Mouse (Mus musculus) kidney, embryonic 15.5 days (tissue): ENCODE results near the gene Dis3l2. TPM values are rescaled to one million over a fixed set of nuclear protein-coding genes. Genes with fewer than 3 reads are reported as not detected.

ENCODE experiments used
- ATAC-seq: fragments of 200-750 bp; cut with Nextera tagmentation; replicated peaks from 2 replicates; pipeline ENCODE4 v1.8.0; 2017; ENCODE audit warnings: moderate TSS enrichment; ENCODE audit not compliant: low FRiP score
- H3K27ac ChIP-seq: fragments of 300-500 bp; sonication (generic); 2 replicates; pipeline ENCODE4 v1.5.1; 2015; ENCODE audit warnings: mild to moderate bottlenecking, inconsistent platforms
- H3K27me3 ChIP-seq: fragments of 300-500 bp; sonication (generic); 2 replicates; pipeline ENCODE4 v1.6.1; 2015; ENCODE audit warnings: inconsistent platforms
- H3K36me3 ChIP-seq: fragments of 300-500 bp; sonication (generic); 2 replicates; pipeline ENCODE4 v1.6.1; 2015; ENCODE audit warnings: inconsistent platforms
- H3K4me1 ChIP-seq: fragments of 300-500 bp; sonication (generic); 2 replicates; pipeline ENCODE4 v1.6.1; 2015; ENCODE audit warnings: inconsistent platforms
- H3K4me2 ChIP-seq: fragments of 300-500 bp; sonication (generic); 2 replicates; pipeline ENCODE4 v1.6.1; 2015; ENCODE audit warnings: moderate library complexity, mild to moderate bottlenecking, inconsistent platforms
- H3K4me3 ChIP-seq: fragments of 300-500 bp; sonication (generic); replicated peaks from 2 replicates; pipeline ENCODE4 v1.5.1; 2015; ENCODE audit warnings: mild to moderate bottlenecking, inconsistent platforms
- H3K9ac ChIP-seq: fragments of 300-500 bp; sonication (generic); 2 replicates; pipeline ENCODE4 v1.6.1; 2015; ENCODE audit warnings: mild to moderate bottlenecking, inconsistent platforms
- H3K9me3 ChIP-seq: fragments of 300-500 bp; sonication (generic); replicated peaks from 2 replicates; pipeline ENCODE4 v1.6.1; 2016; ENCODE audit warnings: inconsistent platforms
- WGBS: fragments of 180-500 bp; shearing (Covaris S2); methylation state at CpG from one replicate; pipeline ENCODE4 v1.1.7; 2015; ENCODE audit warnings: mixed read lengths; 5-methylcytosine and 5-hydroxymethylcytosine counted together
- polyA plus RNA-seq: library from polyadenylated mRNA; unstranded; fragments of >200 nt; fragmentation: Nextera tagmentation; extraction: Ambion mirVana; gene quantifications from 2 replicates; pipeline ENCODE4 v1.2.1, GENCODE M21; 2015

Dis3l2 gene
- polyA plus RNA-seq, 1 experiment from 2014 or later: 30.5 TPM

DNA sequence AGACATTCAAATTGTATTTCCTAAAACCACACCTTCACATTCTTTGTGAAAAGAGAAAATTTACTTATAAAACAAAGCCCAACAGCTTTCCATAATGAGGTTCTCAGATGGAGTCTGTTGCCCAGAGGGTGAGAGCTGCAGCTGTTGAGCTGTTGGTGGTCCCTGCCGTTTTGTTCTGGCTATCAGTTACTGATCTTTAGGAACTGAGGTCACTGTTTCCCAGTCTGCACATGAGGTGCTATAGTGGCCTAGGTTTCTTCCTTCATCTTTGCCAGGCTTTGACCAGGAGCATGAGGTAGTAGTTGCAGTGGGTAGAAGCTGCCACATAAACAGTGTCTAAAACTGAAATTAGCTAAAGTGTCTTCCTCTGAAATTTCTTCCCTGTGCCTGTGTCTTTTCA lies 155.8 kb downstream of the Dis3l2 start:
- Histone ChIP-seq H3K36me3 (peaks cover 11% of the 10 kb centered on the region; the same call in 1 of the 2 replicates), H3K4me3 (no peak overlapping the region), H3K9ac (no peak overlapping the region), H3K9me3 (no peaks in the 10 kb centered on the region), H3K27me3 (no peaks in the 10 kb centered on the region), H3K4me2 (no peak overlapping the region), H3K27ac (peak overlapping the region; percentile 30; the same call in 1 of the 2 replicates), H3K4me1 (no peaks in the 10 kb centered on the region)
- ATAC-seq: no peak
- WGBS: 25% methylated on average over 1 of the region's 1 CpGs

DNA sequence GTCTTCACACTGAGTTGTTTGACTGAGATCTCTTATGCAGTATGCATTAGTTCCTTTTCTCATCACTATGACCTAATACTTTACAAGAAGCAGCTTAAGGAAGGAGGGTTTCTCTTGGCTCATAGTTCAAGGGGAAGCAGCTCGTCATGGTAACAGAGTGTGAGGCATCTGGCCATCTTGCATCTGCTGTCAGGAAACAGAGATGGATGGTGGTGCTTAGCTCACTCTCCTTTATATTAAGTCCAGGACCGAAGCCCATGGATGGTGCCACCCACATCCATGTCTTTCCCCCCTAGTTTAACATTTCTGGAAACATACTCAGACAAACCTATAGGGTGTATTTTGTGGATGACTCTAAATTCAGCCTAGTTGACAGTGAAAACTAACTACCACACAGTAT lies 170.1 kb downstream of the Dis3l2 start:
- Histone ChIP-seq H3K9ac (no peak overlapping the region), H3K4me3 (no peak overlapping the region), H3K4me2 (no peak overlapping the region), H3K27ac (no peak overlapping the region), H3K36me3 (0 out of 2 replicates have a peak, but pooled peaks cover 7% of the 10 kb centered on the region), H3K27me3 (no peaks in the 10 kb centered on the region), H3K4me1 (no peaks in the 10 kb centered on the region), H3K9me3 (no peaks in the 10 kb centered on the region)
- WGBS: 66% methylated on average over 2 of the region's 2 CpGs
- no peak for ATAC-seq

DNA sequence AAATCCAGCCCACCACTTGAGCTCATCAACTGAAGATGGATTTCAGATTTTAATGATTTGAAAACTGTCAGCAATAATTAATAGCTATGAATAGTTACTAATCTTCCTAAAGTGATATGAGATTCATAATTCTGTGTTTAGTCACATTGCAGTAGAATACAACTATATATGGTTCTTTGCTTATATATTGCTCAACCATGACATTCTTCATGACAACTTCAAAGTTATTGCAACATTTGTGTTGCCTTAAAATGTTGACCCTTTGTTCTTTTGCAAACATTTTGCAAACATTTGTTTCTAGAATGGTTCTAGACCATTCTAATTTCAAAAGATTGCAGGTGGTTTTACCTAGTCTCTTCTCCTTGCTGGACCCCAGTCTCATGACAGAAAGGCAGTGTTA lies 175.1 kb downstream of the Dis3l2 start:
- H3K27ac ChIP-seq: no peak overlapping the region
- no peaks in the 10 kb centered on the region for H3K9me3 ChIP-seq
- H3K36me3 ChIP-seq: peaks cover 9% of the 10 kb centered on the region
- no peak for ATAC-seq
- H3K27me3 ChIP-seq: no peaks in the 10 kb centered on the region
- H3K4me1 ChIP-seq: no peaks in the 10 kb centered on the region
- H3K4me2 ChIP-seq: no peak overlapping the region
- H3K9ac ChIP-seq: no peak overlapping the region
- H3K4me3 ChIP-seq: no peak overlapping the region

DNA sequence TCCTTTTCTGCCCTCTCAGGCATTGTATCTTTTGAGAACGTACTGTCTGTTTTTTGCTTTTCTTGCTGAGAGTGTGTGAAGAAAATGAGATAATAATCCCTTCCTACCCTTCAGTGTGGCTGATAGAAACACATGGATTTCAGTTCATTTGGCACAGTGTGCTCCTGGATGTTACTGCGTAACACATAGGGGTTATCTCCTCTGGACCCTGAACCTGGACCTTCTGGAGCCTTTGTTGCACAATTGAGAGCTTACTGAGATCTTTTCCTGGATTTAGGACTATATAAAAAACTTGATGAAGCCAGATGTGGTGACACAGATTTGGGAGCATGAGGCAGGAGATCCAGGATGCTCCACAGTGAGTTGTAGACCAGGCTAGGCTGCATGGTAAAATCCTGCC lies 175.9 kb downstream of the Dis3l2 start:
- Histone ChIP-seq H3K9ac (no peak overlapping the region), H3K27ac (no peak overlapping the region), H3K27me3 (no peaks in the 10 kb centered on the region), H3K9me3 (no peaks in the 10 kb centered on the region), H3K4me2 (no peak overlapping the region), H3K4me1 (no peaks in the 10 kb centered on the region), H3K4me3 (no peak overlapping the region), H3K36me3 (peaks cover 9% of the 10 kb centered on the region)
- WGBS: 90% methylated on average over 2 of the region's 2 CpGs
- no peak for ATAC-seq

DNA sequence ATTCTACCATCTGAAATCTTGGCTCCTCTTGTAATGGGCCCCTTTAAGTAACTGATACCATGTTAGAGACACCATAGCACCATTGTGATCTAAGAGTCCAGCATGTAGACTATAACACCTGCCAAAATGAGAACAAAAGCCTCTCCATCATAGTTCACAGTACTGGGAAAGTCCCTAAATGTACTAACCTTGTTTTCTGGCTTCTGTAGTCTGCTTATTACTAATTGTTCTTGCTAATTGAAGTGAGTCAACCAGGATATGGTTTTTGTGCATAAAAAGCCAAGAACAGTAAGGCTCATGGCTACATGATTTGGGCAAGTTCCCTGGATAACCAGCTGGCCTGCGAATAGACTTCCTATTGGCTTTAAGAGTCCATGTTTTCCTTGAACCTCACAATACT lies 183.5 kb downstream of the Dis3l2 start:
- no peak overlapping the region for H3K27ac ChIP-seq
- no peaks in the 10 kb centered on the region for H3K9me3 ChIP-seq
- H3K4me2 ChIP-seq: no peak overlapping the region
- no peaks in the 10 kb centered on the region for H3K4me1 ChIP-seq
- no peaks in the 10 kb centered on the region for H3K27me3 ChIP-seq
- ATAC-seq: no peak
- H3K4me3 ChIP-seq: no peak overlapping the region
- no peaks in the 10 kb centered on the region for H3K36me3 ChIP-seq
- H3K9ac ChIP-seq: no peak overlapping the region
- WGBS: 97% methylated on average over 1 of the region's 1 CpGs

DNA sequence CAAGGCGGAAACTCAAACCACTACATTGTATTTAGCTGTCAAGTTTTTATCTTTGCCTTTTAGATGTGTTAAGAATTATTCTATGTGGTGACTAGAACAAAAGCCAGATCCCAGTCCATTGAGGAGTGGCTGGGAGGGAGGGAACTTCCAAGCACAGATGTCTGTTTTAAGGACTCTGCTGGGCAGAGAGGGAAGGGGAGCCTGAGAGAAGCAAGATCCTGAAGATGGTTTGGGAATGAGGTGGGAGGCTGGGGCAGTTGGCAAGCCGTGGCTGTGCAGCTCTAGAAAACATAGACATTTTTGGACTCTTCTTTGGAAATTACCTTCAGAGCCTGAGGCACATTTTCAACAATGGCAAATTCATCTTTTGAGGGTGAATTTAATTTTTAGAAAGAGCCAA lies 208.9 kb downstream of the Dis3l2 start:
- Histone ChIP-seq H3K4me3 (no peak overlapping the region), H3K27ac (no peak overlapping the region), H3K36me3 (no peaks in the 10 kb centered on the region), H3K9ac (no peak overlapping the region), H3K9me3 (no peaks in the 10 kb centered on the region), H3K4me1 (no peaks in the 10 kb centered on the region), H3K4me2 (no peak overlapping the region), H3K27me3 (no peaks in the 10 kb centered on the region)
- 67% methylated on average over 2 of the region's 2 CpGs for WGBS
- no peak for ATAC-seq

DNA sequence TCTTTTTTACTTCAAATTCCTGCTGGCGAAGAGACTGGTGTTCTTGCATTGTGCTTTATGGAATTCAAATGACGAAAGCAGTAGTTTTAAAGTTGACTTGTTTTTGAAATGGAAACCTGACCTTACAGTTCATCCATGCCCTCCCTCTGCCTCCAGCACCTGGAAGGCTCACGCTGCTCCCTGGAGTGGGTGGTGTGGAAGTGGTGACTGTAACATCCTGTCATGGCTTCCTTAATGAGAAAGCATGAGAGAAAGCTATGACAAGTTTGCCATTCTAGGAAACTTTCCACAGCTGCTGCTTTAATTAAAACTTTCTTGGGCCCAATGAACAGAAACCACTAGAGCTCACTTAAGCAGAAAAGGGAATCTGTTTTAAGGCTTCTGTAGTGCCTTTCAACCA lies 210.3 kb downstream of the Dis3l2 start:
- Histone ChIP-seq H3K4me2 (no peak overlapping the region), H3K4me3 (no peak overlapping the region), H3K9ac (no peak overlapping the region), H3K4me1 (no peaks in the 10 kb centered on the region), H3K36me3 (no peaks in the 10 kb centered on the region), H3K27me3 (no peaks in the 10 kb centered on the region), H3K27ac (no peak overlapping the region), H3K9me3 (no peaks in the 10 kb centered on the region)
- WGBS: 71% methylated on average over 3 of the region's 3 CpGs
- ATAC-seq: no peak

DNA sequence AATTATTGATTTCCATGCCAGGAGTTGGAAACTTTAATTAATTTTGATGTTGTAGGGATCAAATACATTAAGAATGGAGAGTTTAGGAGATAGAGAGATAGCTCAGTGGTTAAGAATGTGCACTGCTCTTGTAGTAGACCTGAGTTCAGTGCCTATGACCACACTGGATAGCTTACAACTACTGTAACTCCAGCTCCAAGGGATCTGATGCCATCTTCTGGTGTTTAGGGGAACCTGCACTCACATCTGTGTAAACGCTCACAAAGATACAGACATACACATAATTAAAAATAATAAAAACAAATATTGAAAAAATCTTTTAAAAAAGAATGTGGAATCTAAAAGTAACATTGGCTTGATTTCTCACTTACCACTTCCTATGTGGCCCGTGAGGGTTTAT lies 211.1 kb downstream of the Dis3l2 start:
- no peaks in the 10 kb centered on the region for H3K36me3 ChIP-seq
- no peaks in the 10 kb centered on the region for H3K9me3 ChIP-seq
- H3K27me3 ChIP-seq: no peaks in the 10 kb centered on the region
- H3K4me3 ChIP-seq: no peak overlapping the region
- WGBS: 99% methylated on average over 2 of the region's 2 CpGs
- H3K4me2 ChIP-seq: no peak overlapping the region
- H3K27ac ChIP-seq: no peak overlapping the region
- H3K9ac ChIP-seq: no peak overlapping the region
- ATAC-seq: no peak
- no peaks in the 10 kb centered on the region for H3K4me1 ChIP-seq

DNA sequence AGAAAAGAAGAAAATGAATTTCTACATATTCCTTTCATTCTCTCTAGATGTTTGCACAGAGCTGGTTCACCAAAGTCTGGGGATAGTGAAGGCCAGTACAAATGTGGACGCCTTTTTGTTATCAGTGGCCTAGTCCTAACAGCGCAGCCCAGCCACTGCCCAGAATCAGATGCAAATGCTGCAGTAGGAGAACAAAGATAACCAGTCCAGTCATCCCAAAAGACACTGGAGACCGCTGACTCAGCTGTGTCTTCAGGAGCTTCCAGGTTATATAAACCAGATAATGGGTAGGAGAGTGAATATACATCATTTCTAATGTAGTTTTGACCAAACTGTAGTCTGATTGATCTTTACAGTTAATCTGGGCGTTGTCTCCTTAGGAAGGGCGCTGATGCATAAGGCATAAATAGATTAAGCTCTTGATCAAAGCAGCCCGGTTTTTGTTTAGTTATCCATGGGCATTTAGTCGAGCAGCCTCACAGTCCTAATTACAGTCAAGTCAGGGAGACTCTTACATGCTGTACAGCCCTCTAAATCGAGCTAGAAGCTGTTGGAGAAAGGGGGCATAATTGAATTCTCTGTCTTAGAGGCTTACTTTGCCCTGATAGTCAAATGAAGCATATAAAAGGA lies 212.9 kb downstream of the Dis3l2 start:
- Histone ChIP-seq H3K9ac (no peak overlapping the region), H3K27ac (no peak overlapping the region), H3K4me1 (no peaks in the 10 kb centered on the region), H3K4me3 (no peak overlapping the region), H3K4me2 (no peak overlapping the region), H3K27me3 (no peaks in the 10 kb centered on the region), H3K9me3 (no peaks in the 10 kb centered on the region), H3K36me3 (no peaks in the 10 kb centered on the region)
- 72% methylated on average over 8 of the region's 8 CpGs for WGBS
- no peak for ATAC-seq

DNA sequence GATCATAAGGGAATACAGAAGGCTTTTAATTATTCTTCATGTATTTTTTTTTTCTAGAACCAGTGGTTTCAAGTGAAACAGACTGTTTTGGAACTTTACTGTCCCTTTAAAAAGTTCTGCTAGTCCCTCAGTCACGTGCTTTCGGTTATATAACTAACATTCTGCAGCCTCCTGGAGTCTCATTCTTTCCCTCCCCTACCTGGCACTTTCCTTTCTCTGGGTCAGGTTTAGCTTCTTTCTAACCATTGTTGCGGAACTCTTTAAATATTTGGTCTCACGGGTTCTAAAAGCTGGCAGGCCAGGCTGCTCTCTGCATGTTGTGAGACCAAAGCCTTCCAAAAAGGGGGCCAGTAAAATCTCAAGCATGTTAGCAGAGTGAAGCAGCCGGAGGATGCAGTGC lies 222.2 kb downstream of the Dis3l2 start:
- WGBS: 60% methylated on average over 5 of the region's 5 CpGs
- Histone ChIP-seq H3K36me3 (0 out of 2 replicates have a peak, but pooled peaks cover 3% of the 10 kb centered on the region), H3K9me3 (no peaks in the 10 kb centered on the region), H3K4me3 (no peak overlapping the region), H3K27me3 (no peaks in the 10 kb centered on the region), H3K4me1 (peaks cover 5% of the 10 kb centered on the region; the same call in 1 of the 2 replicates), H3K27ac (0 out of 2 replicates have a peak overlapping the region, but pooled peaks have one; percentile 32), H3K9ac (no peak overlapping the region), H3K4me2 (no peak overlapping the region)
- no peak for ATAC-seq

DNA sequence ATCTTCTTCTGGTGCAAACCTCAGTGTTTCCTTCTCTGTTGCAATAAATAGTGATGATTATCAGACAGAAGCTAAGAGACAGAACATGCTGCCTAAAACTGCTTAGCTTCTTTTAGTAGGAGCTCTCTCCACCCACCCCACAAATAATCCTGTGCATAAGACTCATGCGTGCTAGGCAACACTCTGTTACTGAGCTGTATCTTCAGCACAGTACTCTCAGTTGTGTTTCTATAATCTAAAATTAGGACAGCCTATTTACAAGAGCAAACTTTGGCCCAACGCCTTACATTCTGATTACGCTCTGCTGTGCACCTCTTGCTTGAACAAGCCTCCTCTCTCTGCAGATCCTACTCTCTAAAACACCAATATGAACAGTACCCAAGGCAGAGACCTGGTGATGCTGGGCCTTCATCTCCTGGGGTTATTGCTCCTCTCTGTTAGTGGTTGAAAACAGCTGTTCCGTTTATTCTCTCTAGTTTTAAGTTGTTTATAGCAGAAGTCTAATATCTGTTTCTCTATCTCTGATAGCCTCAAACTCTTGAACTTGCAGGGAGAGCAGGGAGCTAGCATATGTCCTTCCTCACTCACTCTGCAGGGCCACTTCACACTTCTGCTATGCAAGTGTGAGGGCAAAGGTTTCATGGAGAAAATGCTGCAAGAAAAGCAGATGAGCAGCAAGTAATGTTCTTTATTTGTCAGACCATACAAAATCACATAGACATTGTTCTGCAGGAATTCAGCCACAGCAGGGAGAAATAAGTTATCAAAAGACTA lies 228.2 kb downstream of the Dis3l2 start:
- Histone ChIP-seq H3K9ac (no peak overlapping the region), H3K27ac (no peak overlapping the region), H3K27me3 (no peaks in the 10 kb centered on the region), H3K4me2 (no peak overlapping the region), H3K9me3 (no peaks in the 10 kb centered on the region), H3K4me1 (no peaks in the 10 kb centered on the region), H3K36me3 (peaks cover 6% of the 10 kb centered on the region; the same call in 1 of the 2 replicates), H3K4me3 (no peak overlapping the region)
- no peak for ATAC-seq
- WGBS: 90% methylated on average over 4 of the region's 4 CpGs

DNA sequence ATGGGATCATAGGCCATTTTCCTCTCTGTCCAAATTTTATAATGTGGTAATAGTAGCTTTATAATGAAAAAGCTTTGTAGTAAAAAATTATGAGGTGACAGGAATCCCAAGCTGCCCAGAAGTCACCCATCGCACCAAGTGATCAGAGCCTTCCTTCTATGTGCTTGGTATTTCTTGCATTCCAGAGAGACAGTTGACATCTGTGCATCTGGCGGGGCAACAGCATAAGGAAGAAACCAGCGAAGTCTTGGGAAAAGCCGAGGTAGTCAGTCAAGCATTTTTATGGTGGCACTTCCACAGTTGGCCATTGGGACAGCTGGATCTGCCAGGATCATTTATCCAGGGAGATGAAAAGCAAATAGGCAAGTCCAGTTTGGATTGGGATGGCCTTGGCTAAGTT lies 229.2 kb downstream of the Dis3l2 start:
- no peak for ATAC-seq
- 74% methylated on average over 4 of the region's 4 CpGs for WGBS

More for the DNA sequence above, 229.2 kb downstream of the Dis3l2 start:
- Histone ChIP-seq H3K27ac (no peak overlapping the region), H3K4me1 (no peaks in the 10 kb centered on the region), H3K9me3 (no peaks in the 10 kb centered on the region), H3K27me3 (no peaks in the 10 kb centered on the region), H3K9ac (no peak overlapping the region), H3K36me3 (peaks cover 6% of the 10 kb centered on the region; the same call in 1 of the 2 replicates), H3K4me2 (no peak overlapping the region), H3K4me3 (no peak overlapping the region)
